Mouse (Mus musculus): ENCODE results near the gene Trpm8. TPM values are rescaled to one million over a fixed set of nuclear protein-coding genes. Genes with fewer than 3 reads are reported as not detected.

The Trpm8 gene
- polyA plus RNA-seq, 1 experiment from 2014 or later: not detected

GRCm38 (mm10) chr1:88288056-88288788 lies 10.8 kb downstream of the Trpm8 start:
- no peak overlapping the region for H3K4me2 ChIP-seq (replicated peaks; ENCODE audit: low read depth)
- no peak overlapping the region for H3K4me3 ChIP-seq (ENCODE audit: low read depth, low read length)
- peak; percentile 77 for ATAC-seq
- 0 out of 2 replicates have a peak, but pooled peaks cover 3% of the 10 kb centered on the region for H3K4me1 ChIP-seq (replicated peaks; ENCODE audit: control insufficient read depth, insufficient read depth, low read length)
- H3K27ac ChIP-seq (ENCODE audit: low read depth, low read length): peak overlapping the region; percentile 9; the same call in 1 of the 2 replicates
- H3K36me3 ChIP-seq (ENCODE audit: control insufficient read depth, insufficient read depth): no peaks in the 10 kb centered on the region
- 28% methylated on average over 3 of the region's 3 CpGs for WGBS
- 0 out of 2 replicates have a peak, but pooled peaks cover 7% of the 10 kb centered on the region for H3K9me3 ChIP-seq (ENCODE audit: control insufficient read depth)
- H3K27me3 ChIP-seq (replicated peaks; ENCODE audit: control insufficient read depth, insufficient read depth, low read length): no peaks in the 10 kb centered on the region
- no peak for TF ChIP-seq CTCF (IDR thresholded peaks at IDR 0.05; ENCODE audit: low read depth)
- no peak overlapping the region for H3K9ac ChIP-seq (ENCODE audit: low read depth, low read length)

GRCm38 (mm10) chr1:88288789-88289127 lies 11.3 kb downstream of the Trpm8 start:
- 0 out of 2 replicates have a peak, but pooled peaks cover 1% of the 10 kb centered on the region for H3K4me1 ChIP-seq (replicated peaks; ENCODE audit: control insufficient read depth, insufficient read depth, low read length)
- no peaks in the 10 kb centered on the region for H3K27me3 ChIP-seq (replicated peaks; ENCODE audit: control insufficient read depth, insufficient read depth, low read length)
- H3K4me3 ChIP-seq (ENCODE audit: low read depth, low read length): no peak overlapping the region
- 0 out of 2 replicates have a peak, but pooled peaks cover 7% of the 10 kb centered on the region for H3K9me3 ChIP-seq (ENCODE audit: control insufficient read depth)
- 75% methylated on average over 3 of the region's 3 CpGs for WGBS
- H3K9ac ChIP-seq (ENCODE audit: low read depth, low read length): no peak overlapping the region
- no peak overlapping the region for H3K4me2 ChIP-seq (replicated peaks; ENCODE audit: low read depth)
- H3K36me3 ChIP-seq (ENCODE audit: control insufficient read depth, insufficient read depth): no peaks in the 10 kb centered on the region
- no peak overlapping the region for H3K27ac ChIP-seq (ENCODE audit: low read depth, low read length)
- no peak for ATAC-seq
- TF ChIP-seq CTCF (IDR thresholded peaks at IDR 0.05; ENCODE audit: low read depth): no peak

GRCm38 (mm10) chr1:88289152-88289551 lies 11.7 kb downstream of the Trpm8 start:
- H3K4me3 ChIP-seq (ENCODE audit: low read depth, low read length): no peak overlapping the region
- no peak for TF ChIP-seq CTCF (IDR thresholded peaks at IDR 0.05; ENCODE audit: low read depth)
- no peak overlapping the region for H3K9ac ChIP-seq (ENCODE audit: low read depth, low read length)
- H3K36me3 ChIP-seq (ENCODE audit: control insufficient read depth, insufficient read depth): no peaks in the 10 kb centered on the region
- H3K27ac ChIP-seq (ENCODE audit: low read depth, low read length): no peak overlapping the region
- H3K9me3 ChIP-seq (ENCODE audit: control insufficient read depth): 0 out of 2 replicates have a peak, but pooled peaks cover 7% of the 10 kb centered on the region
- no peak for ATAC-seq
- WGBS: 46% methylated on average over 2 of the region's 2 CpGs
- H3K4me1 ChIP-seq (replicated peaks; ENCODE audit: control insufficient read depth, insufficient read depth, low read length): no peaks in the 10 kb centered on the region
- no peaks in the 10 kb centered on the region for H3K27me3 ChIP-seq (replicated peaks; ENCODE audit: control insufficient read depth, insufficient read depth, low read length)
- no peak overlapping the region for H3K4me2 ChIP-seq (replicated peaks; ENCODE audit: low read depth)

DNA sequence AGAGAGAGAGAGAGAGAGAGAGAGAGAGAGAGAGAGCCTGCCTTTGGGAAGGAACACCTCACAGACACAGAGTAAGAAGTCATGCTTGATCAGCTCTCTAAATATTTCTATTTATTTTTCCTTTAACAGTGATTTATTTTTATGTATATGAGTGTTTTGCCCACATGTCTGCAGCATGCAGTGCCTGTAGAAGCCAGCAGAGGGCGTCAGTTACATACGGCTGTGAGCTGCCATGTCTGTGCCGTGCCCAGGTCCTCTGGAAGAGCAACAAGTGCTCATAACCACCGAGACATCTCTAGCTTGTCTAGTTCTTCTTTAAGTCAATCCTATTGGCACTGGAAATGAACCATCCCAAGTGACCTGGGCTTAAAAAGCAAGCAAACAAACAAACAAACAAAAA lies 12.5 kb downstream of the Trpm8 start:
- 43% methylated on average over 4 of the region's 4 CpGs for WGBS
- Histone ChIP-seq H3K27me3 (replicated peaks; ENCODE audit: control insufficient read depth, insufficient read depth, low read length) (no peaks in the 10 kb centered on the region), H3K9me3 (ENCODE audit: control insufficient read depth) (0 out of 2 replicates have a peak, but pooled peaks cover 10% of the 10 kb centered on the region), H3K4me1 (replicated peaks; ENCODE audit: control insufficient read depth, insufficient read depth, low read length) (no peaks in the 10 kb centered on the region), H3K4me2 (replicated peaks; ENCODE audit: low read depth) (no peak overlapping the region), H3K27ac (ENCODE audit: low read depth, low read length) (no peak overlapping the region), H3K9ac (ENCODE audit: low read depth, low read length) (no peak overlapping the region), H3K36me3 (ENCODE audit: control insufficient read depth, insufficient read depth) (no peaks in the 10 kb centered on the region), H3K4me3 (ENCODE audit: low read depth, low read length) (no peak overlapping the region)
- no peak for ATAC-seq
- TF ChIP-seq CTCF (IDR thresholded peaks at IDR 0.05; ENCODE audit: low read depth): peak; percentile 86

DNA sequence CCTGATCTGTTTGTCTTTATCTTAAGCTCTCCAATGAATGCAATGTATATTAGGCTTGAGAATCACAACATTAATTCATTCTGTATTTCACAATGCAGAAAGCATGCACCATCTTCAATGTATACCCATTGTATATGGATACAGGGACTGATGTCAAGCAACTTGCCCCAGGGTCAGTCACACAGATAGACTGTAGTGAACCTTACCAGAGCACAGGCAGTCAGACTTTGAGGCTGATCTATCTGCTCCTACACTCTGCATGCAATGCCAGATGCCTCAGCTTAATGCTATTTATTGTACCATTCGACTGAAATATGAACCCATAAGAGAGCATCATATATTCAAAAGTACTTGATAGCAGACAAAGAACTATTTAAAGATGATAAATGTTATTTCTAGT lies 13.1 kb downstream of the Trpm8 start:
- no peak overlapping the region for H3K4me3 ChIP-seq (ENCODE audit: low read depth, low read length)
- TF ChIP-seq CTCF (IDR thresholded peaks at IDR 0.05; ENCODE audit: low read depth): no peak
- no peak overlapping the region for H3K27ac ChIP-seq (ENCODE audit: low read depth, low read length)
- WGBS: 71% methylated on average over 1 of the region's 1 CpGs
- H3K36me3 ChIP-seq (ENCODE audit: control insufficient read depth, insufficient read depth): no peaks in the 10 kb centered on the region
- 0 out of 2 replicates have a peak, but pooled peaks cover 10% of the 10 kb centered on the region for H3K9me3 ChIP-seq (ENCODE audit: control insufficient read depth)
- no peak overlapping the region for H3K4me2 ChIP-seq (replicated peaks; ENCODE audit: low read depth)
- H3K4me1 ChIP-seq (replicated peaks; ENCODE audit: control insufficient read depth, insufficient read depth, low read length): no peaks in the 10 kb centered on the region
- no peaks in the 10 kb centered on the region for H3K27me3 ChIP-seq (replicated peaks; ENCODE audit: control insufficient read depth, insufficient read depth, low read length)
- no peak for ATAC-seq
- H3K9ac ChIP-seq (ENCODE audit: low read depth, low read length): no peak overlapping the region

DNA sequence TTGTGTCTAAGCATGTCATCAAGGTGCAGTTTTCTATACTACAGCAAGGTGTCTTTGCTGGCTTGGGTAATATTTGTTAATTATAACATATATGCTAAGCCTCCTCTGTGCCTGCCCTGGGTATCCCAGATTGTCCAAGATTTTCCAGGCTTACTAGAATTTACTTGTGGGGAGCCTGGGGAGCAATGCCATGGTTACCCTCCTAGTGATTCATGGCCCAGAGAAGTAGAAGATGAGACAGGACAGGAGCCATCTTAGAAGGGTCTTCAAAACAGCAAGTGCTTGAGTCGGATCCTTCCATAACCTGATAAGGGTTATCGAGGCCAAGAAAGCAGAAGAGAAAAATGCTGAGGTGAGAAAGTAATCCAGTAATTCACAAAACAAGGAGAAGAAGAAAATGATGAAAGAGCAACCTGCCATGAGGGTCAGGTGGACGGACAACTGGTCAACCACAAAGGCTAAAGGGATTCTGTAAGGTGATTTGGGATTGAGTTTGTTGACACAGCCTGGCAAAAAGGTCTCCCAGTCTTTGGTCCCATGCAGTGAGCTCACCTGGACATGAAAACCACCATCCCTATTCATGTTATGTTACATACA lies 14.0 kb downstream of the Trpm8 start:
- ATAC-seq: no peak
- no peak for TF ChIP-seq CTCF (IDR thresholded peaks at IDR 0.05; ENCODE audit: low read depth)
- peaks cover 16% of the 10 kb centered on the region; the same call in 1 of the 2 replicates for H3K9me3 ChIP-seq (ENCODE audit: control insufficient read depth)
- no peak overlapping the region for H3K27ac ChIP-seq (ENCODE audit: low read depth, low read length)
- H3K9ac ChIP-seq (ENCODE audit: low read depth, low read length): no peak overlapping the region
- WGBS: 61% methylated on average over 3 of the region's 3 CpGs
- no peaks in the 10 kb centered on the region for H3K27me3 ChIP-seq (replicated peaks; ENCODE audit: control insufficient read depth, insufficient read depth, low read length)
- no peaks in the 10 kb centered on the region for H3K4me1 ChIP-seq (replicated peaks; ENCODE audit: control insufficient read depth, insufficient read depth, low read length)
- no peak overlapping the region for H3K4me3 ChIP-seq (ENCODE audit: low read depth, low read length)
- no peak overlapping the region for H3K4me2 ChIP-seq (replicated peaks; ENCODE audit: low read depth)
- no peaks in the 10 kb centered on the region for H3K36me3 ChIP-seq (ENCODE audit: control insufficient read depth, insufficient read depth)
